Mouse (Mus musculus): Measurements from ENCODE around the gene Tenm4. TPM values are rescaled to one million over a fixed set of nuclear protein-coding genes. Genes with fewer than 3 reads are reported as not detected.

Tenm4 gene
- total and polyA plus RNA-seq, 3 experiments: 9.2 to 15.2 TPM; not detected in 1

- Histone ChIP-seq H3K27me3 (ENCODE audit: control insufficient read depth in 1 of 2, insufficient read depth in 2 of 2, low read length in 2 of 2) (no peaks in the 10 kb centered on the region), H3K79me2 (ENCODE audit: control insufficient read depth, insufficient read depth, low read length, poor library complexity) (no peaks in the 10 kb centered on the region), H3K27ac (ENCODE audit: control insufficient read depth, low read depth, low read length) (no peak overlapping the region), H3K9ac (ENCODE audit: control insufficient read depth, low read depth, low read length, poor library complexity, severe bottlenecking) (no peak overlapping the region), H3K36me3 (ENCODE audit: control insufficient read depth in 1 of 2, insufficient read depth in 2 of 2, low read length in 2 of 2) (no peaks in the 10 kb centered on the region), H3K4me3 (ENCODE audit: control insufficient read depth in 1 of 2, insufficient read depth in 1 of 2, low read depth in 2 of 2, low read length in 2 of 2) (no peak overlapping the region), H3K4me1 (ENCODE audit: control insufficient read depth in 1 of 2, insufficient read depth in 2 of 2, low read length in 2 of 2) (no peaks in the 10 kb centered on the region), H3K9me3 (replicated peaks; ENCODE audit: insufficient read depth, low read length) (no peaks in the 10 kb centered on the region)
- TF ChIP-seq CHD2 (IDR thresholded peaks at IDR 0.05; ENCODE audit: low read length) (no peak), ZC3H11A (IDR thresholded peaks at IDR 0.05; ENCODE audit: low read depth, low read length) (no peak), MEF2A (IDR thresholded peaks at IDR 0.05; ENCODE audit: extremely low read depth, insufficient replicate concordance, low read depth, low read length, poor library complexity, severe bottlenecking) (no peak), GATA1 (IDR thresholded peaks at IDR 0.05; ENCODE audit: low read depth, low read length) (no peak), EP300 (IDR thresholded peaks at IDR 0.05; ENCODE audit: low read depth in 1 of 2, low read length in 2 of 2) (no peak), MXI1 (IDR thresholded peaks at IDR 0.05; ENCODE audit: low read depth, low read length) (no peak), MAFK (IDR thresholded peaks at IDR 0.05; ENCODE audit: borderline replicate concordance, low read depth, low read length) (no peak), POLR2A (IDR thresholded peaks at IDR 0.05; ENCODE audit: control insufficient read depth in 1 of 2, insufficient read depth in 1 of 2, low read depth in 1 of 2, low read length in 2 of 2, poor library complexity in 1 of 2) (no peak), NELFE (IDR thresholded peaks at IDR 0.05; ENCODE audit: low read depth, low read length) (no peak), USF2 (IDR thresholded peaks at IDR 0.05; ENCODE audit: borderline replicate concordance in 1 of 2, insufficient read depth in 1 of 2, low read depth in 1 of 2, low read length in 2 of 2) (no peak), RAD21 (IDR thresholded peaks at IDR 0.05; ENCODE audit: low read depth, low read length) (no peak), HCFC1 (IDR thresholded peaks at IDR 0.05; ENCODE audit: low read depth, low read length) (no peak), BHLHE40 (IDR thresholded peaks at IDR 0.05; ENCODE audit: borderline replicate concordance, low read depth, low read length) (no peak), ZNF384 (IDR thresholded peaks at IDR 0.05; ENCODE audit: low read depth, low read length) (no peak), MAX (IDR thresholded peaks at IDR 0.05; ENCODE audit: low read length) (no peak), MYB (IDR thresholded peaks at IDR 0.05; ENCODE audit: low read depth, low read length) (no peak)
- no peak for DNase-seq (ENCODE audit: low read depth, low spot score)
Measured at GRCm38 (mm10) chr7:96406630-96407214, 235.7 kb downstream of the Tenm4 start.

- TF ChIP-seq CHD1 (IDR thresholded peaks at IDR 0.05; ENCODE audit: low read depth, low read length): no peak
- no peak for TF ChIP-seq SMC3 (IDR thresholded peaks at IDR 0.05; ENCODE audit: low read depth, low read length)
- TF ChIP-seq MXI1 (IDR thresholded peaks at IDR 0.05; ENCODE audit: low read depth, low read length): no peak
- no peak for TF ChIP-seq CTCF (IDR thresholded peaks at IDR 0.05 in 2 of 3, conservative IDR thresholded peaks at IDR 0.05 in 1 of 3; ENCODE audit: control insufficient read depth in 1 of 3, insufficient read depth in 1 of 3, low read depth in 2 of 3, low read length in 3 of 3, poor library complexity in 1 of 3, severe bottlenecking in 1 of 3)
- TF ChIP-seq SIN3A (IDR thresholded peaks at IDR 0.05; ENCODE audit: low read length): no peak
- no peak for TF ChIP-seq GABPA (IDR thresholded peaks at IDR 0.05; ENCODE audit: low read depth, low read length)
- TF ChIP-seq ZC3H11A (IDR thresholded peaks at IDR 0.05; ENCODE audit: low read depth, low read length): no peak
- no peak for TF ChIP-seq TCF12 (IDR thresholded peaks at IDR 0.05; ENCODE audit: low read depth, low read length)
- no peak for TF ChIP-seq MAX (IDR thresholded peaks at IDR 0.05; ENCODE audit: low read length)
- no peaks in the 10 kb centered on the region for H3K4me1 ChIP-seq (ENCODE audit: control insufficient read depth in 1 of 2, insufficient read depth in 2 of 2, low read length in 2 of 2)
Measured at GRCm38 (mm10) chr7:96408161-96408889, 237.3 kb downstream of the Tenm4 start.

More at GRCm38 (mm10) chr7:96408161-96408889, 237.3 kb downstream of the Tenm4 start:
- Histone ChIP-seq H3K9ac (ENCODE audit: control insufficient read depth, low read depth, low read length, poor library complexity, severe bottlenecking) (no peak overlapping the region), H3K9me3 (replicated peaks; ENCODE audit: insufficient read depth, low read length) (no peaks in the 10 kb centered on the region), H3K27me3 (ENCODE audit: control insufficient read depth in 1 of 2, insufficient read depth in 2 of 2, low read length in 2 of 2) (no peaks in the 10 kb centered on the region), H3K27ac (ENCODE audit: control insufficient read depth, low read depth, low read length) (no peak overlapping the region), H3K79me2 (ENCODE audit: control insufficient read depth, insufficient read depth, low read length, poor library complexity) (no peaks in the 10 kb centered on the region), H3K4me3 (ENCODE audit: control insufficient read depth in 1 of 2, insufficient read depth in 1 of 2, low read depth in 2 of 2, low read length in 2 of 2) (no peak overlapping the region), H3K36me3 (ENCODE audit: control insufficient read depth in 1 of 2, insufficient read depth in 2 of 2, low read length in 2 of 2) (no peaks in the 10 kb centered on the region)
- DNase-seq (ENCODE audit: low read depth, low spot score): no peak
